Mouse (Mus musculus): ENCODE measurements at regions not wholly inside any gene's neighbourhood (a gene's known extent, or its start where the extent isn't known, plus 50 kb on each side); places are given as distances from the start of the nearest gene placed in this dataset.

GRCm38 (mm10) chr15:25536451-25537334, 85.6 kb upstream of the Myo10 start:
- DNase-seq: no peak

GRCm38 (mm10) chr15:25539344-25540176, 82.8 kb upstream of the Myo10 start:
- no peak for DNase-seq

- no peak for DNase-seq
Measured at GRCm38 (mm10) chr15:25542382-25542781, 79.9 kb upstream of the Myo10 start.

GRCm38 (mm10) chr15:25546185-25546584, 76.1 kb upstream of the Myo10 start:
- DNase-seq: no peak

- DNase-seq: no peak
Measured at GRCm38 (mm10) chr15:25550269-25551054, 71.9 kb upstream of the Myo10 start.

GRCm38 (mm10) chr15:25554945-25555344, 67.4 kb upstream of the Myo10 start:
- no peak for DNase-seq

GRCm38 (mm10) chr15:25555852-25556251, 66.5 kb upstream of the Myo10 start:
- no peak for DNase-seq

- no peak for DNase-seq
Measured at GRCm38 (mm10) chr15:25557566-25557965, 64.8 kb upstream of the Myo10 start.

GRCm38 (mm10) chr15:25558240-25558639, 64.1 kb upstream of the Myo10 start:
- no peak for DNase-seq

GRCm38 (mm10) chr15:25563641-25564040, 58.7 kb upstream of the Myo10 start:
- DNase-seq: no peak

GRCm38 (mm10) chr15:25572495-25572894, 49.8 kb upstream of the Myo10 start:
- DNase-seq: no peak

Measured in thymus, postnatal 36 days (tissue).